Mouse (Mus musculus) heart, postnatal 25 days (tissue): ENCODE data around the gene Srebf1. TPM values are rescaled to one million over a fixed set of nuclear protein-coding genes. Genes with fewer than 3 reads are reported as not detected.
A peak's percentile ranks its signal among the peaks of the same experiment; 100 is the strongest.

Experiments
- DNase-seq: peaks from one replicate; pipeline ENCODE4 v3.0.0; 2022; ENCODE audit warnings: low spot score
- intact Hi-C: fragments of 180-260 bp; cut with DNase I; formaldehyde crosslinking; loops from one replicate; pipeline ENCODE4 v1.15.1; 2025
- total RNA-seq, 2 experiments: library from RNA; stranded (reverse); gene quantifications; 2 replicates each; pipeline ENCODE4 v1.2.3; 2021

The Srebf1 gene
- 10 to 100 TPM; 30.7 to 38.3 TPM for total RNA-seq

GRCm38 (mm10) chr11:60222469-60223236, at the start of gene Srebf1:
Srebf1 (minus strand) TSS chr11:60222581.
- DNase-seq, result peak; percentile 67
- intact Hi-C loops, result no loop called here

- intact Hi-C loops, result no loop called here
- DNase-seq, result no peak
Measured at GRCm38 (mm10) chr11:60268563-60268962, 46.2 kb upstream of the Srebf1 start.

GRCm38 (mm10) chr11:60265271-60265985, 43.0 kb upstream of the Srebf1 start:
- intact Hi-C loops, result no loop called here
- no peak for DNase-seq

- intact Hi-C loops, result no loop called here
- DNase-seq, result no peak
Measured at GRCm38 (mm10) chr11:60264651-60265050, 42.3 kb upstream of the Srebf1 start.

- DNase-seq, result no peak
- intact Hi-C loops, result no loop called here
Measured at GRCm38 (mm10) chr11:60262396-60262795, 40.0 kb upstream of the Srebf1 start.

GRCm38 (mm10) chr11:60260743-60261142, 38.4 kb upstream of the Srebf1 start:
- no peak for DNase-seq
- intact Hi-C loops, result no loop called here

- no peak for DNase-seq
- intact Hi-C loops, result loop anchor here (5.0 kb wide), 1 partner anchor 80 kb away; no protein-coding TSS in a partner anchor
Measured at GRCm38 (mm10) chr11:60257696-60258095, 35.3 kb upstream of the Srebf1 start.

GRCm38 (mm10) chr11:60256713-60257112, 34.3 kb upstream of the Srebf1 start:
- intact Hi-C loops, result loop anchor here (5.0 kb wide), 1 partner anchor 81 kb away; no protein-coding TSS in a partner anchor
- no peak for DNase-seq

- intact Hi-C loops, result loop anchor here (5.0 kb wide), 1 partner anchor 81 kb away; no protein-coding TSS in a partner anchor
- DNase-seq, result no peak
Measured at GRCm38 (mm10) chr11:60256176-60256681, 33.8 kb upstream of the Srebf1 start.

- intact Hi-C loops, result loop anchor here (5.0 kb wide), 1 partner anchor 82 kb away; no protein-coding TSS in a partner anchor
- no peak for DNase-seq
Measured at GRCm38 (mm10) chr11:60255639-60256038, 33.3 kb upstream of the Srebf1 start.

GRCm38 (mm10) chr11:60255181-60255580, 32.8 kb upstream of the Srebf1 start:
- DNase-seq, result no peak
- intact Hi-C loops, result loop anchor here (5.0 kb wide), 1 partner anchor 82 kb away; no protein-coding TSS in a partner anchor

GRCm38 (mm10) chr11:60254308-60254707, 31.9 kb upstream of the Srebf1 start:
- no peak for DNase-seq
- intact Hi-C loops, result loop anchor here (5.0 kb wide), 1 partner anchor 52 kb away; no protein-coding TSS in a partner anchor

GRCm38 (mm10) chr11:60253546-60253945, 31.2 kb upstream of the Srebf1 start:
- intact Hi-C loops, result loop anchor here (2.0 to 5.0 kb wide), 2 partner anchors 39 to 51 kb away; no protein-coding TSS in a partner anchor
- no peak for DNase-seq

GRCm38 (mm10) chr11:60250971-60251643, 28.7 kb upstream of the Srebf1 start:
- intact Hi-C loops, result loop anchor here (1.0 to 5.0 kb wide), 2 partner anchors 49 to 160 kb away; no protein-coding TSS in a partner anchor
- DNase-seq, result no peak

GRCm38 (mm10) chr11:60249885-60250284, 27.5 kb upstream of the Srebf1 start:
- no peak for DNase-seq
- intact Hi-C loops, result loop anchor here (5.0 kb wide), 1 partner anchor 48 kb away; no protein-coding TSS in a partner anchor

- DNase-seq, result no peak
- intact Hi-C loops, result no loop called here
Measured at GRCm38 (mm10) chr11:60248596-60249404, 26.4 kb upstream of the Srebf1 start.

GRCm38 (mm10) chr11:60247753-60248550, 25.6 kb upstream of the Srebf1 start:
- intact Hi-C loops, result no loop called here
- no peak for DNase-seq

GRCm38 (mm10) chr11:60246077-60246476, 23.7 kb upstream of the Srebf1 start:
- intact Hi-C loops, result no loop called here
- DNase-seq, result no peak
